Mouse (Mus musculus): ENCODE measurements at regions not wholly inside any gene's neighbourhood (a gene's known extent, or its start where the extent isn't known, plus 50 kb on each side); places are given as distances from the start of the nearest gene placed in this dataset.

- H3K9me3 ChIP-seq (replicated peaks; ENCODE audit: low read length), result no peaks in the 10 kb centered on the region
- H3K4me1 ChIP-seq (ENCODE audit: control insufficient read depth in 1 of 2, insufficient read depth in 2 of 2), result peaks cover 0 to 11% of the 10 kb centered on the region in 2 experiments; a peak in 2 of 4 replicates
- no peak overlapping the region for H3K9ac ChIP-seq (ENCODE audit: insufficient read depth, low read depth)
- H3K36me3 ChIP-seq (replicated peaks in 1 of 2; ENCODE audit: control insufficient read depth in 1 of 2, insufficient read depth in 1 of 2, low read length in 1 of 2), result no peaks in the 10 kb centered on the region
- no peak overlapping the region for H3K27ac ChIP-seq (ENCODE audit: insufficient read depth, low read depth)
- no peak overlapping the region for H3K4me2 ChIP-seq (ENCODE audit: insufficient read depth, low read depth, poor library complexity, severe bottlenecking)
- no peak overlapping the region for H3K4me3 ChIP-seq (replicated peaks in 1 of 3; ENCODE audit: low read depth in 2 of 3, low read length in 2 of 3, poor library complexity in 1 of 3)
- dilution Hi-C loops (cut with MboI; ENCODE audit: extremely low pct_ligation_motif_present, extremely low pct_unique_long_range_greater_than_20kb, low sequenced_read_pairs) (no loop called here), in situ Hi-C loops (cut with MboI; ENCODE audit: low pct_ligation_motif_present, low pct_unique_long_range_greater_than_20kb, low sequenced_read_pairs) (no loop called here)
- no peaks in the 10 kb centered on the region for H3K79me2 ChIP-seq (replicated peaks; ENCODE audit: control insufficient read depth, extremely low read depth, insufficient read depth, poor library complexity, severe bottlenecking)
- no peak for TF ChIP-seq POLR2AphosphoS2 (IDR thresholded peaks at IDR 0.05; ENCODE audit: low read depth, low read length)
- TF ChIP-seq MAFK (IDR thresholded peaks at IDR 0.05; ENCODE audit: insufficient replicate concordance, low read length), result peak; percentile 66; the same call in 1 of the 2 replicates
- TF ChIP-seq IRF4 (IDR thresholded peaks at IDR 0.05; ENCODE audit: low read depth, low read length), result peak; percentile 72
- TF ChIP-seq EP300 (IDR thresholded peaks at IDR 0.05; ENCODE audit: low read length), result peak; percentile 63; the same call in 1 of the 2 replicates
- DNase-seq (ENCODE audit: extremely low read depth), result peak; percentile 23
- no peaks in the 10 kb centered on the region for H3K27me3 ChIP-seq (replicated peaks)
Observed at GRCm38 (mm10) chr13:86102212-86102611, 55.5 kb upstream of the Cox7c start.

GRCm38 (mm10) chr13:86097836-86098235, 51.1 kb upstream of the Cox7c start:
- dilution Hi-C loops (cut with MboI; ENCODE audit: extremely low pct_ligation_motif_present, extremely low pct_unique_long_range_greater_than_20kb, low sequenced_read_pairs) (no loop called here), in situ Hi-C loops (cut with MboI; ENCODE audit: low pct_ligation_motif_present, low pct_unique_long_range_greater_than_20kb, low sequenced_read_pairs) (no loop called here)
- Histone ChIP-seq H3K9ac (ENCODE audit: insufficient read depth, low read depth) (no peak overlapping the region), H3K27me3 (replicated peaks) (no peaks in the 10 kb centered on the region), H3K9me3 (replicated peaks; ENCODE audit: low read length) (no peaks in the 10 kb centered on the region), H3K4me3 (replicated peaks in 1 of 3; ENCODE audit: low read depth in 2 of 3, low read length in 2 of 3, poor library complexity in 1 of 3) (no peak overlapping the region), H3K79me2 (replicated peaks; ENCODE audit: control insufficient read depth, extremely low read depth, insufficient read depth, poor library complexity, severe bottlenecking) (no peaks in the 10 kb centered on the region), H3K36me3 (replicated peaks in 1 of 2; ENCODE audit: control insufficient read depth in 1 of 2, insufficient read depth in 1 of 2, low read length in 1 of 2) (no peaks in the 10 kb centered on the region), H3K27ac (ENCODE audit: insufficient read depth, low read depth) (no peak overlapping the region), H3K4me2 (ENCODE audit: insufficient read depth, low read depth, poor library complexity, severe bottlenecking) (no peak overlapping the region), H3K4me1 (ENCODE audit: control insufficient read depth in 1 of 2, insufficient read depth in 2 of 2) (peaks cover 0 to 10% of the 10 kb centered on the region in 2 experiments; a peak in 2 of 4 replicates)
- TF ChIP-seq RCOR1 (conservative IDR thresholded peaks at IDR 0.05; ENCODE audit: low read depth, low read length) (no peak), RAD21 (IDR thresholded peaks at IDR 0.05; ENCODE audit: low read depth, low read length) (no peak), MYC (IDR thresholded peaks at IDR 0.05; ENCODE audit: low read depth, low read length) (no peak), POLR2AphosphoS2 (IDR thresholded peaks at IDR 0.05; ENCODE audit: low read depth, low read length) (no peak), BHLHE40 (IDR thresholded peaks at IDR 0.05; ENCODE audit: low read depth, low read length) (no peak), HCFC1 (IDR thresholded peaks at IDR 0.05; ENCODE audit: low read depth, low read length) (no peak), ZC3H11A (IDR thresholded peaks at IDR 0.05; ENCODE audit: low read depth, low read length) (no peak), USF2 (conservative IDR thresholded peaks at IDR 0.05; ENCODE audit: low read depth, low read length) (no peak), MAX (IDR thresholded peaks at IDR 0.05; ENCODE audit: low read length) (no peak), SMC3 (IDR thresholded peaks at IDR 0.05; ENCODE audit: low read depth, low read length) (no peak), MAFK (IDR thresholded peaks at IDR 0.05; ENCODE audit: insufficient replicate concordance, low read length) (no peak)
- no peak for DNase-seq (ENCODE audit: extremely low read depth)

GRCm38 (mm10) chr13:86097291-86097690, 50.6 kb upstream of the Cox7c start:
- H3K36me3 ChIP-seq (replicated peaks in 1 of 2; ENCODE audit: control insufficient read depth in 1 of 2, insufficient read depth in 1 of 2, low read length in 1 of 2), result no peaks in the 10 kb centered on the region

More at GRCm38 (mm10) chr13:86097291-86097690, 50.6 kb upstream of the Cox7c start:
- Histone ChIP-seq H3K27me3 (replicated peaks) (no peaks in the 10 kb centered on the region), H3K27ac (ENCODE audit: insufficient read depth, low read depth) (no peak overlapping the region), H3K4me1 (ENCODE audit: control insufficient read depth in 1 of 2, insufficient read depth in 2 of 2) (peaks cover 0 to 4% of the 10 kb centered on the region in 2 experiments; a peak in 2 of 4 replicates), H3K4me3 (replicated peaks in 1 of 3; ENCODE audit: low read depth in 2 of 3, low read length in 2 of 3, poor library complexity in 1 of 3) (no peak overlapping the region), H3K79me2 (replicated peaks; ENCODE audit: control insufficient read depth, extremely low read depth, insufficient read depth, poor library complexity, severe bottlenecking) (no peaks in the 10 kb centered on the region), H3K4me2 (ENCODE audit: insufficient read depth, low read depth, poor library complexity, severe bottlenecking) (no peak overlapping the region), H3K9ac (ENCODE audit: insufficient read depth, low read depth) (no peak overlapping the region), H3K9me3 (replicated peaks; ENCODE audit: low read length) (no peaks in the 10 kb centered on the region)
- dilution Hi-C loops (cut with MboI; ENCODE audit: extremely low pct_ligation_motif_present, extremely low pct_unique_long_range_greater_than_20kb, low sequenced_read_pairs), result no loop called here
- no peak for TF ChIP-seq ETS1 (conservative IDR thresholded peaks at IDR 0.05; ENCODE audit: low read depth, low read length)
- TF ChIP-seq ZMIZ1 (IDR thresholded peaks at IDR 0.05; ENCODE audit: low read depth, low read length), result no peak
- TF ChIP-seq TBP (conservative IDR thresholded peaks at IDR 0.05; ENCODE audit: low read depth, low read length), result no peak
- TF ChIP-seq TCF12 (IDR thresholded peaks at IDR 0.05; ENCODE audit: low read depth, low read length), result no peak
- no peak for TF ChIP-seq KAT2A (IDR thresholded peaks at IDR 0.05; ENCODE audit: insufficient replicate concordance, low read length)
- DNase-seq (ENCODE audit: extremely low read depth), result no peak
- in situ Hi-C loops (cut with MboI; ENCODE audit: low pct_ligation_motif_present, low pct_unique_long_range_greater_than_20kb, low sequenced_read_pairs), result no loop called here
